Mouse (Mus musculus): ENCODE measurements around the gene Acss3.

Acss3 gene

DNA sequence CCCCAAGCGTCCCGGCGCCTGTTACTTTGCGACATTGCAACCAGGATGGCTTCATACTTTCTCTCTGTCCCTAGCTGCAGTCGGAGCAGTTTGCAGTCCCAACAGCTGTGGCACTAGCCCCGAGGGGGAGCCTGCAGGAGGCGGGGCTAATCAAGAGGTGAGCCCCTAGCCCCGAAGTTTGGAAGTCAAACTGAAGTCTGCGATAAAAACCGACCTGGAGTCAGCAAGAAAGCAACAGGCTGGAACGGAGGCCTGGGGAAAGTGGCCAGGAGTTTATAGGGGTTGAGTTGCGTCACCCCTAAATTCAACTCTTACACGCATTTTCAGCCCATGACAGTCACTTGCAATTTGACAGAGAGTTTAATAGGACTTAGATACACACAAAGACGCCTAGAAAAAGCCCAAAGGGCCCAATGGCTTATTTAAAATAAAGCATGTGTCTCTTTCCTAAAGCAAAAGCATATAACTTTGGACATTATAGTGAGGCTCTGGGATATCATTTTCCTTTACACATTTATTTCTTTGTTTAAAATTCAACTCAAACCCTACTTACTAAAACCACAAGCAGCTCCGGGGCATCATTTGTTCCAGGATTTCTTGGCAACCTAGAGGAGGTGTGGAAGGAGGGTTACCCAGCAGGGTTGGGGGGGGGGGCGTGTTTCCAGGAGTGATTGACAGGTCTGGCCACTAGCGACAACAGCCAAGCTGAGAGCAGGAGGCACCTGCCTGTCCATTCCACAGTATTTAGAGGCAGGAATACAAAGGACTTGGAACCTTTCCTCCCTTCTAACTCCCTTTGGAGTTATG lies at the start of gene Acss3:
Acss3 (minus strand) TSS at position 140 of the 807 bp plus-strand sequence.
- DNase-seq (ENCODE audit: low spot score), result peak; percentile 33

DNA sequence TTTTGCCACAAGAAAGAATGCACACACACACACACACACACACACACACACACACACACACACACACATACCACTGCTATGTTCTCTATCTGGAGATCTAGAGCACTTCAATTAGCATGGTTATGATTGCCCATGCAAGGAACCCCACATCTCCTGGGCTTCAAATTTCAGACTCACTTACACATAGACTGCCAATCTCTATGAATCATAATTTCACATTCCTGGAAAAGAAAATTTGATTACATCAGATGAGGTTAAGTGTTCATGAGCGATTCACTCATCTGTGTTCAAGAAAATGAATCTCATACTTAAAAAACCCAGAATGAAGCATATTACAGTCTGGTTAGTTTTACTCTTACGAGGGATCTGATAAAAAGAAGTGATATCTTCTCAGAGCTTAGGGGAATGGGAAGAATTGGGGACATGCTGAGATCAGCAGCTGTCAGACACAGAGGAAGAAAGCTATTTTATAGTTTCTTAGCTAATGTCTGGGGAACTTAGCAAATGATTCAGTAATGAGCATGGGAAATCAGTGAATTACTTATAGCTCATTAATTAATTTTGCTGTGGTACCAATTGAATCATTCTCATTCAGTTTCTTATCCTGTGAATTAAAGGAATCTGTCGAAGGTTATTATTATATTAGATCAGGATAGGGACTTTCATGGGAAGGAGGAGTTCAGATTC lies 48.7 kb upstream of the Acss3 start:
- DNase-seq (ENCODE audit: low spot score), result no peak

GRCm38 (mm10) chr10:107166486-107166885 lies 43.0 kb upstream of the Acss3 start:
- no peak for DNase-seq (ENCODE audit: low spot score)

DNA sequence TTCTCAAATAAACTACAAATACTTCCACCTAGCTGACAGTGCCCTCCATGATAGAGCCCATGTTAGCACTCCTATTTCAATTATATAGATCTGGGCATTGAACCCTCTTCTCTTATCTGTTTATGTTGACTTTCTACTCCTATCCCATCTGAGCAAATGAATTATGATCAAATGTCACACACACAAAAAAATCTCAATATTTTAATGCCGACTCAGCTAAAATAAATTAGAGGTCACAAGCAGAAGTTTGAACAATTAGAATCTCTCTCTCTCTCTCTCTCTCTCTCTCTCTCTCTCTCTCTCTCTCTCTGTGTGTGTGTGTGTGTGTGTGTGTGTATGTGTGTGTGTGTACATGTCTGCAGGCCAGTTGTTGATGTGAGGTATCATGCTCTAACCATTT lies 25.3 kb upstream of the Acss3 start:
- no peak for DNase-seq (ENCODE audit: low spot score)

- DNase-seq (ENCODE audit: low spot score), result no peak
Measured at GRCm38 (mm10) chr10:107144016-107144415, 20.5 kb upstream of the Acss3 start.

DNA sequence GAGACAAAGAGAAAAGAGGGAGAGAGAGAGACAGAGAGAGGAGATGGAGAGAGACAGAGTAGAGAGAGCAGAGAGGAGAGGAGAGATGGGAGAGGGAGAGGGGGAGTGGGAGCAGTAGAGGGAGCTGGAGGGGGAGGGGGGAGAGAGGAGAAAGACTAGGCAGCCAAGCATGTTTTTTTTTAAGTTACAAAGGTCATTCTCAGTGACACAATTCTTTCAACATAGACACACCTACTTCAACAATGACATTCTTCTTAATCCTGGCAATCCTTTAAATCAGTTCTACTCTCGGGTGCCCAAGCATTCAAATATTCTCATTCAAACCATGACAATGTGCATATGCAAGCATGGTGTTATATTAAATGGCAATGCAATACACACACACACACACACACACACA lies 19.4 kb upstream of the Acss3 start:
- no peak for DNase-seq (ENCODE audit: low spot score)

DNA sequence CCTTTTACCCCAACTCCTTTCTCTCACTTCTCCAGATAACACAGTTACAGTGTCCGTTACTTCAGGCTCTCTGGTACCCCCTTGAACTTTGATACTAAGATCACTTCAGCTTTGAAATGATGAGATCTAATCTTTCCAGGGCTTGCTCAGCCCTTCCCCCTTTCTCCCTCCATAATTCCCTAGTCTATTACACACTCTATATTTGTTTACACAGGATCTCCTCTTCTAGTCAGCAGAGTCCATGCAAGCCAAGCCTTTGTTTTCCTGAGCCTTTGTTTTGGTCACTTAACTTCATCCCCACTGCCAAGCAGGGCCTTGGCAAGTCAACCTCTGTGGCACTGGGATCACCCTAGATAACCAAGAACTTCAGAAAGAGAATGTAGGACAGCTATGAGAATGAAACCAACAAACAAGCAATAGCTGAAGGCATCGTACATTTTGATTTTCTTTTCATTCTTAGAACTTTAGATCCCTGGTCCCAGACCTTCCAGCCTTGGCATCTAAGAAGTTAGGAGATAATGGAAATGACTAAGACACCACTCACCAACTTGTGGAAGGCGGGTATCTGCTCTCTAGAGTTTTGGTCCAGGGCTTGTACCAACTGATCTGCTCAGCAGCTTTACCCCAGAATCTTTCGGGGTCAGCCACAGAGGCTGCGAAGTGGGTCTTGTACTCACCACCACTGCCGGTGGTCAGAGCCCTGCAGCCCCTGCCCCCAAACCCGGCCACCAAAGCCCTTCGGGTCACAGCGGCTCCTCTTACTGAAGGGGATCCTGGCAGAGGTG lies 532 bp downstream of the Acss3 start:
- DNase-seq (ENCODE audit: low spot score), result no peak

DNA sequence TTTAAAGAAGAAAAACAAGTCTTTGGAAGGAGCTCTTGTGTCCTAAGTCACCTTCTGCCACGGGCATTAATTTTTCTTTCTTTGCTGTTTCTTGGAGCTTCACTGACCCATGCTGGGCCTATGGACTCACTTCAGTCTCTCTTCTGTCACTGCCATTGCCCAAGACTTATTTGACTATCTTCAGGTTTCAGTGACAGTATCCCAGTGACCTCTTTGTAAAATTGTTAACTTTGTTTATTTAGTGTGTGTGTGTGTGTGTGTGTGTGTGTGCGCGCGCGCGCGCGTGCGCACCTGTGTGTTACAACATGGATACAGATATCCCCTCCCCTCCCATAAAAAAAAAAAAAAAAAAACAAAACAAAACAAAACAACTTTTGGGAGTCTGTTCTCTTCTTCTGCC lies 2.2 kb downstream of the Acss3 start:
- DNase-seq (ENCODE audit: low spot score), result no peak

DNA sequence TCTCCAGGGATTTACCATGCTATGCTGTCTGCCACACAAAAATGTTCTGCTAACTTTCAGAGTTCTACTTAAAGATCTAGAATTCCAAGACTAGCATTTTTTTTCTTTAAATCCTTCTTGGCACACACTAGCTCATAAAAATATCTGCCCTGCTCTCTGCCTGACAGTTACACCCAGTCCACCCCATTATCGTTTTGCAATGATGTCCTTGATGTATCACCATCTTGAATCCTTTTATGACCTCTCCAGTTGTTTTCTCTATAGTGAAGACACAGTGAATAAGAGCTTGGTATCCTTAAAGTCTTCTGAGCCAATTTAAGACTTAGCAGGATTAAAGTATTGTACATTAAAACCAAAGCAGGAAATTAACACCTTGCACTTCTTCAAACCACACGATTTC lies 4.3 kb downstream of the Acss3 start:
- no peak for DNase-seq (ENCODE audit: low spot score)

- DNase-seq (ENCODE audit: low spot score), result no peak
Measured at GRCm38 (mm10) chr10:107116709-107117267, 6.7 kb downstream of the Acss3 start.

- DNase-seq (ENCODE audit: low spot score), result no peak
Measured at GRCm38 (mm10) chr10:107115930-107116642, 7.4 kb downstream of the Acss3 start.

GRCm38 (mm10) chr10:107115121-107115520 lies 8.3 kb downstream of the Acss3 start:
- no peak for DNase-seq (ENCODE audit: low spot score)

DNA sequence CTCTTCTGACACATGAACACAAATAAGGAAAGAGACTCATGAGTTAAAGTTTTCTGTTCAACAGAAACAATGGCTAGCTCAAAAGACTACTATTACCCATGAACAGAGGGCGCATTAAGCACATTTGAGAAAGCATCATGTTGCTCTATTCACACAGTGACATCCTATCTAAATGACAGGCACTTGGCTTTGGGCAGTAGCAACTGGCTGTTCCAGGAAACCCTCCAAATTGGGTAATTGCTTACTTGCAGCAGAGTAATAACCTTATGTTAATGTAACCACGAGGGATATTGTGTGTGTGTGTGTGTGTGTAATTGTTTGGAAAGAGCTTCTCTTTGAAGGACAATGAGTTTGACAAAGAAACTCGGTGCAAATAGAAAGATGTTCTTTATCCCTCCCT lies 29.0 kb downstream of the Acss3 start:
- DNase-seq (ENCODE audit: low spot score), result no peak

- DNase-seq (ENCODE audit: low spot score), result no peak
Measured at GRCm38 (mm10) chr10:107053846-107054624, 69.4 kb downstream of the Acss3 start.

GRCm38 (mm10) chr10:107050489-107050888 lies 73.0 kb downstream of the Acss3 start:
- no peak for DNase-seq (ENCODE audit: low spot score)

DNA sequence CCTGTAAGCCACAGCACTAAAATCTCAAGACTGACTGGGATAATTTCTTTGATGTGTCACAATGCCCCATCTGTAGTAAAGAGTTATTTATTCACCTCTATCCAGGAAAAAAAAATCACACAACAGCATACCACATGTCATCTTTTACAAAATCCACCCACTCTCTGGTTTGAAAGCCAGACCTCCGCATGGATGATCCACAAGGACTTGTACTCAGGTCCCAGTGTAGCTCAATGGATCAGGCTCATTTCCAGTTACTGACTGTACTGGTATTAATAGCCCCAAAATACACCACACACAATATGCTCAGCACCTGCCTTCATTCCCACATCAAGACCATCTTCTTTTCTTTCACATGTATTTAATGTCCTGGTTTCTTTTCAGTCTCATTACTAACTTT lies 80.8 kb downstream of the Acss3 start:
- no peak for DNase-seq (ENCODE audit: low spot score)

DNA sequence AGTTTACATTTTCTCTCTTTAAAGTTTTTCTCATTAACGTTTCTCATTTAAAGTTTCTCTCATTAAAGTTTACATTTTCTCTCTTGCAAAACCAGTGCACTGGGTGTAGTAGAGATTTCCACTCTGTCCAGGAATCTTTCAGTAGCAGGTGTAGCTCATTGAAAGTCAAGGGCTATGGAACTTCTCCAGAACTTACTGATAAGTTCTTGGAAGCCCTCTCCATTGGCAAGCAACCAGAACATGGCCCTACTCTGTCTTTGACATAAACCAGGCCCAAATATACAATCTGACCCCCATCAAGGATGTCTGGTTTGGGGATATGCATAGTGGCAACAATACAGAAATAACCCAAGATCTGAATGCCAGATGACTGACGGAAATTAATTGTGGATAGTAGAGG lies 82.6 kb downstream of the Acss3 start:
- DNase-seq (ENCODE audit: low spot score), result no peak

DNA sequence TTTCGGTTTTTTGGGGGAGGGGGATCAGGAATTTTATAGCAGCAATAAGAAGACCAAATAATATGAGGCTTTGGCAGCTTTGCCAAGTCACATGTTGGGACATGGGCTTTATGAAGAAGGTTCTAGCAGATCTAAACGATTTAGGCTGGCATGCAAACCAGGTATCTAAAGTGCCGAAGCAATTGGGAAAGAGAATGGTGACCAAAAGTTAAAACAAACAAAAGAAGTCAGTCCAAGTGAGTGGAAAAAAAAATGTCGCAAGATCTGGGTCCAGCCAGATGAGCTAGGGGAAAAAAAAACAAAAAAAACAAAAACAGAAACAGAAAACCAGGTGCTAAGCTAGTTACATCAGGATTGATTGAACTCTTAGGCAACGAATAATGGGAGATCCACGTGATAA lies 83.1 kb downstream of the Acss3 start:
- no peak for DNase-seq (ENCODE audit: low spot score)

DNA sequence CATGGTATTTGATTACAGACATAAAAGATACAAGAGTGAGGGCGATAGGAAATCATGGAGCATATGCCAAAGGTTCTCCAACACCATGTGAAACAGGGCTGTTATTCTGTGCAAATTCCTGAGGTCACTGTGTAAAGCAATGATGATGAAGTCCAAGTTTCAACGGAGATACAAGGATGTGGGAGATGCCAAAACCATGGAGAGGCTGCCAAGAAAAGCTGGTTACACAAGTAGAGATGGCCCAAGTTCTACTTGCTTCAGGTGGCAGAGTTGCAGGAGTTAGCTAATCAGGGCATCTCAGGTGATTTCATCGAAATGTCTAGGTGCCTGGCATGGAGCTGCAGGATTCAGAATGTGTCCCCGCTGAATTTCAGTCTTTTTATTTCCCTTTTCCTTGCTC lies 84.3 kb downstream of the Acss3 start:
- no peak for DNase-seq (ENCODE audit: low spot score)

DNA sequence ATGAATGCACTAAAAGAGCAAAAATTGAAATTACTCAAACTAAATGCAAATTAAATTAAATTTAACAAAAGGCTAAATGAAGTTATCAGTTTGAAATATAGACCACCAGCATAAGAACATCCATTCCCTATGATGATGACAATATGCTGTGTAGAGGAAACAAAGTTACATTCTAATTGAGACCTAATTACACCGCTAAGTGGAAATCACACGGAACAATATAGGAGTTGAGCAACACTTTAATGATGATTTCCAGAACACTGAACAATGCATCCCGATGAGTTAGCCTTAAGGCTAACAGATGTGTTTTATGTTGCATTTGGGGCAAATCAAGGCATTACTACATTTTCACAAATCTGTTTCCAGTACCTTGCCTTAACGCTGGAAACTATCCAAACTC lies 99.2 kb downstream of the Acss3 start:
- no peak for DNase-seq (ENCODE audit: low spot score)

DNA sequence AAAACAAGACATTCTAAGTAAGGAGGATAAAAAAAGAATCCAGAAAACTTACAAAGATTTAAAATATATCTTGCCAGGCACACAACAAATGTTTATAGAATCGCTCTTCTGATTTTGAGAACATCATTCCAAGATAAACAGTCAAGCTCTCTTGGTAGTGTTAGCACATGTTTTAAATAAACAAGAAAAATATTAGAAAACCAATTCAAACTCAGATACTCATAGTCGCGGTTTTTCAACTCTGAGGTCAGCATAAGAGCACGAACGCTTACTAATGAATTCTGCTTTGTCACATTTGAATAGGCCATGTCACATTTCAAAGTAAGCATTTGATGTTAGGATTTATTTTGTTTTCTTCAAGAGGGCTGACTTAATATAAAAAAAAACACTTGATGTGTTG lies 102.3 kb downstream of the Acss3 start:
- DNase-seq (ENCODE audit: low spot score), result no peak
